Mouse (Mus musculus) ES-E14 (cell line): Measurements from ENCODE around the gene Kcnd3. TPM values are rescaled to one million over a fixed set of nuclear protein-coding genes. Genes with fewer than 3 reads are reported as not detected.

Experiments used
- DNase-seq: peaks from one replicate; pipeline ENCODE4 v3.0.0-alpha.2; 2013; ENCODE audit warnings: low read depth, low spot score
- H3K27ac ChIP-seq: 2 replicates; pipeline ENCODE4 v1.5.1; 2012; ENCODE audit warnings: low read depth, mild to moderate bottlenecking, low read length, moderate library complexity, mixed read lengths; ENCODE audit not compliant: poor library complexity, insufficient read depth, severe bottlenecking
- H3K36me3 ChIP-seq: 2 replicates; pipeline ENCODE4 v1.6.1; 2012; ENCODE audit warnings: mild to moderate bottlenecking, low read length, moderate library complexity, mixed read lengths; ENCODE audit not compliant: control insufficient read depth, poor library complexity, insufficient read depth, severe bottlenecking
- H3K4me1 ChIP-seq, 2 experiments: fragments of 150-350 bp in 1 of 2; sonication (generic) in 1 of 2; 2 replicates each; pipeline ENCODE4 v1.6.1; 2012; ENCODE audit warnings: low read length in 2 of 2, mild to moderate bottlenecking in 1 of 2, mixed read lengths in 1 of 2; ENCODE audit not compliant: control insufficient read depth in 2 of 2, insufficient read depth in 2 of 2, poor library complexity in 1 of 2
- H3K4me3 ChIP-seq, 2 experiments: fragments of 150-350 bp in 1 of 2; sonication (generic) in 1 of 2; 2 replicates each; pipeline ENCODE4 v1.5.1; 2012; ENCODE audit warnings: low read length in 2 of 2, low read depth in 1 of 2, mild to moderate bottlenecking in 1 of 2, mixed read lengths in 1 of 2; ENCODE audit not compliant: insufficient read depth in 1 of 2, poor library complexity in 1 of 2, severe bottlenecking in 1 of 2
- H3K9ac ChIP-seq: 2 replicates; pipeline ENCODE4 v1.6.1; 2012; ENCODE audit warnings: low read depth, mild to moderate bottlenecking, low read length, mixed read lengths; ENCODE audit not compliant: poor library complexity, insufficient read depth, severe bottlenecking
- H3K9me3 ChIP-seq: fragments of 150-350 bp; sonication (generic); 2 replicates; pipeline ENCODE4 v1.6.1; 2012; ENCODE audit warnings: low read depth, mild to moderate bottlenecking, low read length; ENCODE audit not compliant: control insufficient read depth, insufficient read depth
- CHD2 ChIP-seq: IDR thresholded peaks from 2 replicates; pipeline ENCODE4 v1.6.1; 2014; ENCODE audit warnings: mild to moderate bottlenecking, low read depth, low read length, inconsistent platforms
- HCFC1 ChIP-seq: IDR thresholded peaks from 2 replicates; pipeline ENCODE4 v1.6.1; 2012; ENCODE audit warnings: low read length, inconsistent platforms, borderline replicate concordance; ENCODE audit not compliant: insufficient read depth
- MAFK ChIP-seq: IDR thresholded peaks from 2 replicates; pipeline ENCODE4 v1.6.1; 2014; ENCODE audit warnings: mild to moderate bottlenecking, low read depth, low read length, inconsistent platforms; ENCODE audit not compliant: insufficient read depth
- ZC3H11A ChIP-seq: IDR thresholded peaks from 2 replicates; pipeline ENCODE4 v1.6.1; 2012; ENCODE audit warnings: low read depth, mild to moderate bottlenecking, inconsistent platforms, low read length, borderline replicate concordance
- ZNF384 ChIP-seq: IDR thresholded peaks from 2 replicates; pipeline ENCODE4 v1.6.1; 2012; ENCODE audit warnings: low read depth, low read length, inconsistent platforms
- in situ Hi-C, 2 experiments: fragments of 600-800 bp; cut with MboI; formaldehyde crosslinking; loops; one replicate each; pipeline ENCODE4 v1.15.1; 2025; ENCODE audit warnings: low sequenced_read_pairs in 2 of 2, inconsistent platforms in 1 of 2; ENCODE audit not compliant: unreplicated experiment in 2 of 2
- total RNA-seq: library from RNA; depleted of rRNA; stranded (reverse); fragments of 300-350 nt; gene quantifications from 2 replicates; pipeline ENCODE4 v1.2.3, GENCODE M21; 2012

The Kcnd3 gene
- total RNA-seq, 1 experiment: 0.04 TPM

DNA sequence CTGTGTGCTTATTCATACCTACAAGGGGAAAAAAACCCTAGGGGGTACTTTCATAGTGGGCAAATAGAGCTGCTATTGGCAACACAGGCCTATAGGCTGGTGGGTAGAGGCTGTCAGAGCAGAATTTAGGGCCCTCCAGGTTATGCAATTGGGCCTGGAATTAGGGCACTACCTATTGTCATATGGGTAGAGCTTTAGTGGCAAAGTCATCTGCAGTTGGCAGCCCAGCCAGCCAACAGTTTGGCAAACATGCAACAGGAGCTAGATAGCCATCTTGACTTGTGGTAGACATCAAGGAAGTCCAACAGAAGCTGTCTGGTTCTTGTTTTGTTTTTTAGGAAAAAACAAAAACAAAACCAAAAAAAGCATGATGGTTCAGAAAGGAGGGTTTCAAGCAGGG lies 23.5 kb upstream of the Kcnd3 start:
- Histone ChIP-seq H3K4me3 (no peak overlapping the region), H3K9ac (no peak overlapping the region), H3K4me1 (no peaks in the 10 kb centered on the region), H3K36me3 (no peaks in the 10 kb centered on the region), H3K27ac (no peak overlapping the region), H3K9me3 (no peaks in the 10 kb centered on the region)
- TF ChIP-seq HCFC1 (no peak), CHD2 (no peak), ZC3H11A (no peak), MAFK (no peak)
- in situ Hi-C loops: no loop called here
- no peak for DNase-seq

DNA sequence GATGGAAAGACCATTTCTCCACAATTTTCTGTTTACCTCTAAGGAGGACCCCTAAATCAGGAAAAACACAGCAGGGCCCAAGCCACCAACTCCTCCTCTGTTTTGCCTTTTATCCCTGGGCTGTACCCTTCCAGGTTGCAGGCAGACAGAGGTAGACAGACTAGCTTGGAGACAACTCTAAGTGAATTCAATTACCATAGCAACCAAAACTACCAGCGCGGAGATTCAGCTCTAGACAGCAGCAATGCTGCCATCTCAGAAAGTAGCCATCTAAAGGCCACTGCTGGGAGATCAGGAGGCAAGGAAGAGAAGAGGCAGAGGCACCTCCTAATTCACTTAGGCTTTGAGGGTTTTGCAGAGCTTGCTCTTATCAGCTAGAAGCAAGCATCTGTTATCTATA lies 15.7 kb upstream of the Kcnd3 start:
- no peak for TF ChIP-seq HCFC1
- TF ChIP-seq MAFK: no peak
- TF ChIP-seq ZNF384: no peak
- no peak for TF ChIP-seq CHD2
- TF ChIP-seq ZC3H11A: no peak
- no peaks in the 10 kb centered on the region for H3K36me3 ChIP-seq
- no peak overlapping the region for H3K27ac ChIP-seq
- DNase-seq: no peak
- no peaks in the 10 kb centered on the region for H3K9me3 ChIP-seq
- no peak overlapping the region for H3K4me3 ChIP-seq
- in situ Hi-C loops: no loop called here
- H3K9ac ChIP-seq: no peak overlapping the region
- H3K4me1 ChIP-seq: no peaks in the 10 kb centered on the region

DNA sequence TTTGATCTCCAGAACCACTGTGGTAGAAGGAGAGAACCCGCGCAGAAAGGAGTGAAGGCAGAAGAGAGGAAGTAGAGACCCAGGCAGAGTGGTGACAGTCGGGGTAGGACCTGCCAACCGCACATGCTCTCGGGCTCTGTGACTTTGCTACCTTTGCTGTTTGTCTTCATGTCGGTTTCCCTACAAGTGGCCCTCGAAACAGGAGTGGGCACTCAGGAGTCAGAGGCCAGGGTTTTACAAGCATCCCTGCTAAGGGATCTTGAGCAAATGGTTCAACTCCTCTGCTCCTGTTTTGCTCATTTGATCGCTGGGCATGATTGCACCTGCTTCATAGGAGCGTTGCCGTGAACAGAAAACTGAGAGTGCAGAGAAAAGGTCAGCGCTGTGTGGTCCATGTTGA lies 15.2 kb upstream of the Kcnd3 start:
- Histone ChIP-seq H3K27ac (no peak overlapping the region), H3K4me1 (no peaks in the 10 kb centered on the region), H3K9me3 (no peaks in the 10 kb centered on the region), H3K9ac (no peak overlapping the region), H3K4me3 (no peak overlapping the region), H3K36me3 (no peaks in the 10 kb centered on the region)
- in situ Hi-C loops: no loop called here
- DNase-seq: no peak
- TF ChIP-seq ZC3H11A (no peak), HCFC1 (no peak), MAFK (no peak), ZNF384 (no peak), CHD2 (no peak)

DNA sequence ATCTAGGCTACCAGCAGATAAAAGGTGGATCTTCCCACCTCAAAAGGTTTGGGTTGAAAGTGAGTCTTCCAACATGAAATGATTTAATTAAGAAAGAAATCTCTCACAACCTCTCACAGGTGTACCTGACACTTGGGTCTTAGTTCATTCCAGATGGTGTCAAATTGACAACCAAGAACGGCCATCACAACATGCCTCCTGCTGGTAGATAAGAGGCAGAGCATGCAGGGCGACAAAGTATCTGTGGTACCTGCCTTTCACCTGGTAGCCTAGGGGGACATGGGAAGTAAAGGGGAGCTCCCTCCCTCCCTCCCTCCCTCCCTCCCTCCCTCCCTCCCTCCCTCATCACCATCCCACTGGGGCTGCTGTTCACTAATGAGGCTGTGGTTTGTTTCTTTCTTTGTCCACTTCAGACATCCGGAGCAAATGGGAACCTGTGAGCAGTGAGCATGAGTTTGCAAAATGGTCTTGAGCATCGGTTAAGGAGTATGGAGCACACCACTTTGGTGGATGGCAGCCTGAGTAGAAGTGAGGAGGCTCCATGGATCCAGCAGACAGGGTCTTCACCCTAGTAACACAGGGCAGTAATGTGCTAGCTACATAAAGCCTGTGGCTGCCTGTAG lies 11.1 kb upstream of the Kcnd3 start:
- no peaks in the 10 kb centered on the region for H3K9me3 ChIP-seq
- no peaks in the 10 kb centered on the region for H3K36me3 ChIP-seq
- H3K4me1 ChIP-seq: no peaks in the 10 kb centered on the region
- DNase-seq: no peak
- TF ChIP-seq MAFK (no peak), HCFC1 (no peak), ZNF384 (no peak), ZC3H11A (no peak), CHD2 (no peak)
- in situ Hi-C loops: no loop called here
- no peak overlapping the region for H3K4me3 ChIP-seq
- no peak overlapping the region for H3K27ac ChIP-seq
- H3K9ac ChIP-seq: no peak overlapping the region
